Mouse (Mus musculus) ES-Bruce4 (cell line): Measurements from ENCODE around the gene Srp72.

Source experiments
- CTCF ChIP-seq: IDR thresholded peaks from one replicate; pipeline ENCODE4 v1.8.1; 2011; ENCODE audit warnings: low read depth, low read length
- EP300 ChIP-seq: IDR thresholded peaks from 2 replicates; pipeline ENCODE4 v1.6.1; 2011; ENCODE audit warnings: low read depth, low read length; ENCODE audit not compliant: insufficient read depth
- POLR2A ChIP-seq: IDR thresholded peaks from one replicate; pipeline ENCODE4 v1.8.1; 2011; ENCODE audit warnings: low read length; ENCODE audit not compliant: insufficient read depth

GRCm38 (mm10) chr5:76969250-76969649 lies 5.2 kb upstream of the Srp72 start:
- TF ChIP-seq POLR2A (no peak), CTCF (no peak), EP300 (no peak)
